In genomic region chr4:154698631-154699030, GRCm38 (mm10) we compare ENCODE assay signal across 24 mouse cellular contexts. TPM values are rescaled to one million over a fixed set of nuclear protein-coding genes. Genes with fewer than 3 reads are reported as not detected.
DNase-seq lines count a peak whose midpoint lies in the region; ATAC-seq lines count a peak whose summit lies in the region.
"Had no signal": no experiment of that assay in that cellular context is flagged by ENCODE, and none has a peak within 500 bp of the region (broad histone marks: within the 10 kb centered on the region; RNA-seq: fewer than 3 reads in every experiment).

No protein-coding gene starts in this region.

- peaks cover 44% of the 10 kb centered on the region for H3K4me1 ChIP-seq in heart, embryonic 10.5 days
- peaks cover 42% of the 10 kb centered on the region for H3K4me1 ChIP-seq in limb, embryonic 11.5 days (ENCODE audit: control insufficient read depth, insufficient read depth, low read length)
- H3K4me1 ChIP-seq: embryonic facial prominence, embryonic 15.5 days; hindbrain, embryonic 15.5 days had no signal

- H3K4me3 ChIP-seq in heart, embryonic 10.5 days, result no peak overlapping the region
- no peak overlapping the region for H3K4me3 ChIP-seq in limb, embryonic 11.5 days (ENCODE audit: low read depth, low read length)
- H3K4me3 ChIP-seq: embryonic facial prominence, embryonic 15.5 days; forebrain, embryonic 13.5 days; gastrocnemius, adult 2 months; hindbrain, embryonic 10.5 days; hindbrain, embryonic 15.5 days had no signal

- no peak overlapping the region for H3K27ac ChIP-seq in heart, embryonic 10.5 days
- 0 out of 2 replicates have a peak overlapping the region, but pooled peaks have one; percentile 36 for H3K27ac ChIP-seq in limb, embryonic 11.5 days (replicated peaks; ENCODE audit: low read depth, low read length)
- H3K27ac ChIP-seq: embryonic facial prominence, embryonic 15.5 days; forebrain, embryonic 13.5 days; gastrocnemius, adult 2 months; hindbrain, embryonic 15.5 days had no signal

- H3K4me2 ChIP-seq in limb, embryonic 11.5 days (ENCODE audit: low read depth, severe bottlenecking), result no peak overlapping the region
- H3K4me2 ChIP-seq: embryonic facial prominence, embryonic 15.5 days; forebrain, embryonic 13.5 days; hindbrain, embryonic 15.5 days had no signal

- ATAC-seq in erythroblast, adult 5-6 weeks (replicated peaks; ENCODE audit: low FRiP score, poor library complexity, severe bottlenecking), result 0 out of 2 replicates have a peak, but pooled peaks have one; percentile 1
- ATAC-seq in limb, embryonic 11.5 days (ENCODE audit: insufficient number of reproducible peaks, low FRiP score, low TSS enrichment, low read depth), result no peak
- ATAC-seq: activated CD4-positive, CD25-positive, alpha-beta regulatory T cell, adult 4 months; forebrain, embryonic 13.5 days had no signal

- H3K36me3 ChIP-seq in heart, embryonic 10.5 days, result no peaks in the 10 kb centered on the region
- H3K36me3 ChIP-seq in limb, embryonic 11.5 days (ENCODE audit: control insufficient read depth, insufficient read depth, low read length), result no peaks in the 10 kb centered on the region
- H3K36me3 ChIP-seq: embryonic facial prominence, embryonic 15.5 days; hindbrain, embryonic 10.5 days; hindbrain, embryonic 15.5 days had no signal

- intact Hi-C loops in heart, postnatal 25 days (cut with DNase I), result no loop called here

- peak; percentile 64 for DNase-seq in heart, embryonic 10.5 days (ENCODE audit: low spot score)
- no peak for DNase-seq in heart, postnatal 25 days (ENCODE audit: low spot score)
- no peak for DNase-seq in limb, embryonic 11.5 days (ENCODE audit: low spot score)
- no peak for DNase-seq in cerebellum, postnatal 4 days (ENCODE audit: low spot score in 2 of 2)
- no peak for DNase-seq in cerebellum, postnatal 14 days
- DNase-seq: adrenal gland, postnatal 14 days; cerebellum, adult 11-12 months; cerebellum, adult 9-10 months; cerebellum, postnatal 36 days; gastrocnemius, adult 2 months; gastrocnemius, postnatal 25 days; heart, postnatal 14 days had no signal

- 92% methylated on average over 1 of the region's 1 CpGs for WGBS in heart, embryonic 10.5 days
- 88% methylated on average over 1 of the region's 1 CpGs for WGBS in limb, embryonic 11.5 days

- H3K9me3 ChIP-seq in heart, embryonic 10.5 days, result no peaks in the 10 kb centered on the region
- no peaks in the 10 kb centered on the region for H3K9me3 ChIP-seq in limb, embryonic 11.5 days (ENCODE audit: control insufficient read depth, low read length)
- H3K9me3 ChIP-seq: embryonic facial prominence, embryonic 15.5 days; forebrain, embryonic 13.5 days; hindbrain, embryonic 10.5 days; hindbrain, embryonic 15.5 days had no signal

- H3K27me3 ChIP-seq in heart, embryonic 10.5 days (ENCODE audit: insufficient read depth, poor library complexity, severe bottlenecking), result peaks cover 21% of the 10 kb centered on the region
- no peaks in the 10 kb centered on the region for H3K27me3 ChIP-seq in limb, embryonic 11.5 days (ENCODE audit: control insufficient read depth, insufficient read depth, low read length)
- H3K27me3 ChIP-seq: CH12.LX; forebrain, embryonic 13.5 days had no signal

- no peak overlapping the region for H3K9ac ChIP-seq in limb, embryonic 11.5 days (ENCODE audit: low read length)
- H3K9ac ChIP-seq: embryonic facial prominence, embryonic 15.5 days; forebrain, embryonic 13.5 days; hindbrain, embryonic 15.5 days had no signal

RNA-seq across cellular contexts. Expression of gene Actrt2, which starts 31.0 kb away (rescaled TPM):
- not detected in 2 replicates for polyA plus RNA-seq in heart, embryonic 10.5 days (2016; fragmentation: Nextera tagmentation; extraction: Ambion mirVana)
- total RNA-seq in heart, postnatal 25 days (2021), result not detected
- total RNA-seq in erythroblast, adult 5-6 weeks (2015; ENCODE audit: low replicate concordance), result not detected in 2 replicates
- total RNA-seq in erythroblast, adult 5-6 weeks (2017; ENCODE audit: low replicate concordance), result not detected in 2 replicates
- polyA plus RNA-seq in limb, embryonic 11.5 days (2014; fragmentation: Nextera tagmentation; extraction: Ambion mirVana), result not detected in 2 replicates
- total RNA-seq: adrenal gland, adult 18-20 months; adrenal gland, postnatal 14 days; CH12.LX; gastrocnemius, adult 2 months; gastrocnemius, postnatal 25 days; granulocyte monocyte progenitor cell, adult 5-6 weeks; heart, postnatal 14 days had no signal
- polyA plus RNA-seq: activated CD4-positive, CD25-positive, alpha-beta regulatory T cell, adult 4 months; embryonic facial prominence, embryonic 11.5 days; embryonic facial prominence, embryonic 15.5 days; forebrain, embryonic 13.5 days; heart, embryonic 14.5 days; hindbrain, embryonic 10.5 days; hindbrain, embryonic 15.5 days; Patski had no signal
